Mouse (Mus musculus) embryo, embryonic 11 days (tissue): ENCODE results near the gene Atf3.

Experiments used
- DNase-seq: peaks from one replicate; pipeline ENCODE4 v3.0.0-alpha.2; 2015

Atf3 gene

DNA sequence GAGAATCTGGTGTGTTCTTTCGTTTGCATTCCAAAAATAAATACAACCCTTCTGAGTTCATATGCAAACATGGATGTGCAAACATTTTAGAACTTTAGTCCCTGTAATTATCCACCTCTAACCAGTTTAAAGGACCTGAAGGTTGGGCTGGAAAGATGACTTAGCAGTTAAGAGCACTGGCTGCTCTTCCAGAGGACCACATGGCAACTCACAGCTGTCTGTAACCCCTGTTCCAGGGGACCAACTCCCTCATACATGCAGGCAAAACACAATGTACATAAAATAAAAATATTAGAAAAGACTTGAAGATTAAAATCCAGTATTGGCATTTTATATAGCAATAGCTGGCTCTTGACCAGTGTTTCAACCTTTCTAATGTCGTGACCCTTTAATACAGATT is 7.9 kb upstream of the Atf3 start:
- no peak for DNase-seq

DNA sequence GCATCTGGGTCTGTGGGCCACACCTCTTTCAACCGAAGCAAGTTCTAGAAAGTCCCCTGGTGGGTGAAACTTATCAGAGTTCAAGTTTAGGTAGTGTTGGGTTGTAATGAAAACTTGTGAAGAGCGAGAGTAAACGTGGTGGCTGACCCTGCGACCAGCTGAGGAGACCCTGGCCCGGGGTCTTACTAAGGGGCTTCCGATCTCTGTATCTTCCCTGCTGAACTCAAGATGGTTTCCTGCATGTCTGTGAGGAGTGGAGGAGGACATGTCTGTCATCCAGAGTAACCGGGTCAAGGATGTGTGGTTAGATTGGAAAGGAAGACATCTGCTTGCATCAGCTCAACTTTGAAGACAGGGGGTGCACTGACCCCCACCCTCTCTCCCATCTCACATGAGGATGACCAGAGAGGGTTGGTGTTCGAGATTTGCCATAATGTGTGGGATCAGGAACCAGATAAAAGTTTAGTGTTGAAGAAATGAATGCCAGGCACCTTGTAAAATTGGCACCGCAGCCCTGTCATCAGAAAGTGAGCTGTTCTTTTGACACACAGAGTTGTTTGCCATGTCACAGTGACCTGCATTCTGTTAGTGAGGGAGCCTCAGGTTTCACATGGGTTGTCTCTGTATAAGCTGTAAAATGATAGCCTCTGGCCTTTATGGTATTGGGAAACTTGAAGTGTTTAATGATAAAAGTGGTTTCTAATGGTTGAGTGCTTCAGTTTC is 7.3 kb upstream of the Atf3 start:
- DNase-seq, result peak; percentile 3

DNA sequence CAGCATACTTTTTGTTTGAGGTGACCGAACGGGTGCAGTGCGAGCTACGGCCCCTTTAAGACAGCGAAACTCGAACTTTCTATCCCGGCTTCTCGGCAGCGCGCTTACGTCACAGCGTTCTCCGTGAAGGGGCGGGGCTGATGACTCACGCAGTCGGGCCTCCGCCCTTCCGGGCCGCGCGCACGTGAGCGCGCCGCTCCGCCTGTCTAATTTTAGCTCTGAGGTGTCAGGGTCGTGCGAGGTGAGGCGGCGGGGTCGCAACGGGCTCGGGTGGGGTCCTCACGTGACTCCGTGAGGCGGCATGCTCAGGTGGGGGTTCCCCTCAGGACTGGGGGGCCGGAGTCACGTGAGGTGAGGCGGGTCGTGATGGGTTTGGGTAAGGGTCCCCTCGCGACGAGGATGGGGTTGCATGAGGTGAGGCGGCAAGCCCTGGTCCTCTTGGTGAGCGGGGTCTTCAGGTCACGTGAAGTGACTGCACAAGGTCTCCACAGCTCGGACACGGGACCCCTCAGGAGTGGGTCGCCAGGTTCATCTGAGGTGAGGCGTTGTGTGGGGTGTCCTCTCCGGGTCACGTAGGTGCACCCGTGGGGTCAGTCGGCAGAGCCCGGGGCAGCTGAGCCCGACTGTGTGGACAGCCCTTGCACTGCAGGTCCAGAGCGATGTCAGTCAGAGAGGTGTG is 6.6 kb upstream of the Atf3 start:
- DNase-seq, result peak; percentile 96

DNA sequence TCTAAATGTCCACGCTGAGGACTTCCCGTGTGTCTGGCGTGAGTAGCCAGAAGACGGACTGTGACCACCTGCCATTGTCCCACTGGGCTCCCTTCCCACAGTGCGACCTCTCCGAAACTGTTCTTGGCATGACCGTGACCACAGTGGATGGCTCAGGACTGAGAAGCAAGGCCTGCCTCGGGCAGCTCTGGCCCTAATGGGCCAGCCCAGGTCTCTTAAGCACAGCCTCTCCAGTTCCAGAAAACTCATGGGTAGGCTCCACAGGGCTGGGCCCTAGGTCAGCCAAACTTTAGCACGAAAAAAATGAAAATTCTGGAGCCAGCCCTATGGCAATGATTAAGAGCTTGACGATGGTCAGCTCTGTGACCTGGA is 6.1 kb upstream of the Atf3 start:
- no peak for DNase-seq

DNA sequence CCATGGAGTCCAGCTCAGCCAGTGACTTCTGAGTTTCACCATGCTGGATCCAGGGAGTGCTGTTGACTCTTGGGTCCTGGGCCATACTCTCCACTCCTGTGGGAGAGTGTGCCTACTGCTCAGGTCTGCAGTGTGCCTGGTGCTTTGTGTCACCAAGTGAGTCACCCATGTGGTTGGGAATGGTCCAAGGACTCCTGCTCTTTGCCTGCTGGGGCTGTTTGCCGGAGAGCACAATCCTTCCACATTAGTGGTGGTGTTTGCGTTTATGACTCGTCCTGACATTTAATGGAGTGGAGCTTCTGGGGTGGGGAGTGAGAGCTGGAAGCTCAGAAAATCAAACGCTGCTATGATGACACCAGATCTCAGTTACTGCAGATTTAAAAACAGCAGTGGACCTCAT is 4.2 kb upstream of the Atf3 start:
- no peak for DNase-seq

DNA sequence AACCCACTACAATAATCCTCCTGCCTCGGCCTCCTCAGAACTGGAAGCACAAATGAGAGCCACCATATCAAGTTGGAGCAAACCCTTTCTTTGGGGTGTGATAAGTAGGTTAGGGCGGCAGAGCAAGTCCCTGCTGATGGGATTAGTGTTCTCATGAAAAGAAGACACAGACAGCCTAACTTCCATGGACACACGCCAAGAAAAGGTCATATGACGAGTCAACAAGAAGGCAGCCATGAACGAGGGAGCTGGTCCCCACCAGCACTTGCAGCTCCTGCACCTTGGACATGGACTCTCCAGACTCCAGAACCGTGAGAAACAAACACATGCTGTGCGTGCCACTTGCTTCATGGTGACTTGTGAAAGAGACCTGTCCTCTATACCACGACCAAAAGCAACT is 2.7 kb upstream of the Atf3 start:
- DNase-seq, result no peak

DNA sequence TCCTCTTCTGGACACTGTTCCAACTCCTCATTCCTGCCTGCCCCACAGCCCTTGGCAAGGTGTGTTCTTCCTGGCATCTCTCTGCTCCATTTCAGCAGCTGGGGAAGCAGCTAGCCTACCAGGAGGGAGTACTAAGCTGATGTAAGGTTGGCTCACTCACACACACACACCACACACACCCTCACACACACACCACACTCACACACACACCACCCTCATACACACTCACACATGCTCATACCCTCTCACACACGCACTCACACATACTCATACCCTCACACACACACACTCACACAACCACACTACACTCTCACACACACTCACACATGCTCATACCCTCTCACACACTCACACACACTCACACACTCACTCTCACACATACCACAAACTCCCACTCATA is 1.9 kb upstream of the Atf3 start:
- no peak for DNase-seq

DNA sequence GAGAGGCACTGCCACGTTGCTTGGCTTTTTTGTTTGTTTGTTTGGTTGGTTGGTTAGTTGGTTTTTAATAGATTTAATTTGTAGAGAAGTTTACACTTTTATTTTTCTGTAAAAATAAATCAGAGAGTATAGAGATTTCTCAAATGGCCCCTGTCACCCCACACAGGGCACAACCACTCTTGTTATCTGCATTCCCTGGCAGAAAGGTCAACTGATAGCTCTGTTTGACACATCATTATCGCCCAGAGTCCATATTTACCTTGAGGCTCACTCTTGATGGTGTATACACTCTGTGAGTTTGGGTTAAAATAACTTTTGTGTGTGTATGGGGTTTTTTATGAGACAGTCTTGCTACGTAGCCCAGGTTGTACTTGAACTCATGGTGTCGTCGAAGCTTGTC is 744 bp upstream of the Atf3 start:
- DNase-seq, result no peak

DNA sequence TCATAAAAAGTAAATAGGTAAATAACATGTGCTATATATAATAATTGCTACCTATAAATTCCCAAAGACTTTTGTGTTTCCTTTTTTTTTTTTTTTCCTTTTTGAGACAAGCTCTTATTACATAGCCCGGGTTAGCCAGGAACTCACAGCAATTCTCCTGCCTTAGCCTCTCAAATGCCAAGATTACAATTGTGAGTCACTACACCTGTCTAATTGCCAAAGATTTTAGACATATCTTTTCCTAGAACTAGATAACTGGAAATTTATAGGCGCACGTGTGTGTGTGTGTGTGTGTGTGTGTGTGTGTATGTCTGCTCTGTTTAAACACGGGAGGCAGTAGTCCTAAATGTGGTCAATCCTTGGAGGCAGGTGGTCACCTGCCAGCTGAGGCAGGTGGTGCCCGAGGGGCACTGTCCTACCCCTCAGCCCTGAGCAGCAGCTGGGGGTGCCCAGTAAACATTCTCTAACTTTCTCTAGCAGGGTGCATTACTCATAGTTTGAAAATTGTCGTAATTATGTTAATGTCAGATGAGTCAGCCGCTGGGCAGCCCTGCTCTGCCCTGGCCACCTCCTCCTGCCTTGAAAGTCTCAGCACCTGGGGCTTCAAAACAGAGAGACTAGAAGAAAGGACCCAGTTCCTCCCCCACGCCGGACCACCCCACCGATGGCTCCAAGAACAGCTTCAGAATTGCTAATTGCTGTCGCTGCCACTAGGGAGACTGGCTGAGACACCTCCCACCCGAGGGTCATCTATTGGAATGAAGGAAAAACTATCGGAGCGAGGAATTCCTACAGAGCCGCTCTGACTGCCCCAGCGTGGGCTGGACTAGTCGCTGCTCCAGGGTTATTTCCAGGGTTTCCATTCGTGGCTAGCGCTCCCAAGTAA is 1.8 kb downstream of the Atf3 start:
- peak; percentile 24 for DNase-seq

DNA sequence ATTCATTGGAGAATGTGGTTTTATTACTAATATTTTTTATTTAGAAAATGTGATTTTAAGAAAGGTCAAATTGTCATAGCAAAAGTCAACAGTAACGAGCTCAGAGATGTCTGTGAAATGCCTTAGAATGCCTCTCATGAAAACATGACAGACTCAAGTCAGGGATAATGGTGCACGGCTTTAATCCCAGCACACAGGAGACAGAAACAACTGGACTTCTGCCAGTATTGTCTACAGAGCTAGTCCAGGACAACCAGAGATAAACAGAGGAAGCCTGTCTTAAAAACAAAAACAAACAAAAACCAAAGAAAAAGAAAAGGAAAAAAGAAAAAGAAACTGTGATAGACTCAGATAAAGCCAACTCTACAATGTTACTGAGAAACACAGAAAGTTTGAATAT is 6.7 kb downstream of the Atf3 start:
- DNase-seq, result no peak

DNA sequence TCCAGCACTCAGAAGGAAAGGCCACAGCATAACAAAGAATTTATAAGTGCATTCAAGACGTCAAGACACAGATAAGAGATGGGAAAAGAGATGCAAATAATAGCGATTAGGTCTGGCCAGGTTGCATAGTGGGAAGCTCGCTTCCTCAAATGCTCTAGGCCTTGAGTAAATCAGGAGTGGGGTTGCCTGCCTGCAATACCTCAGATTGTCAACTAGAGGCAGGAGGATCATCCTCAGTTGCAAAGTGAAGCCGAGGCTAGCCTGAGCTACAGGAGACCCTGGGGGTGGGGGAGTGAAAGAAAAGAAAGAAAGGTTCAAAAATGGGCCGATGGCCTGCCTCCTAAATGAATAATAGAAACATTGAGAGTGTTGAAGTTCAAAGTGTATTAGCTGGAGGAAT is 12.0 kb downstream of the Atf3 start:
- DNase-seq, result no peak

DNA sequence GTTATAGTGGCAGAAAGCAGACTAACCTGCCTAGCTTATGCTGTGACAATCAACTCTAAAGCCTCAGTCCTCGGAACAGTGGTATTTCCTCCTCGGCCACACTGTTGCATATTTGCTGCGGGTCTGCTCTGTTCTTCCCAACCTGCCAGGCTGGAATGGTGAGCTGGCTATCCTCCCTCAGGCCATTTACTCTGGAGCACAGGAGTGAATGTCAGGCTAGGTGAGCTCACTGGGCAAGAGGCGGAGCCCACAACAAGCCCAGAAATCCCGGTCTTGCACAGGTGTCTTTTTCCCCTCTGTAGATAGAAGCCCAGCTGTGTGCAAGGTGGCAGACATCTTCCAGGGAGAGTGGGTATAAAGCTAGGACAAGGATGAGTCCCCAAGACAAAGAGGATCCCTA is 13.0 kb downstream of the Atf3 start:
- DNase-seq, result no peak

DNA sequence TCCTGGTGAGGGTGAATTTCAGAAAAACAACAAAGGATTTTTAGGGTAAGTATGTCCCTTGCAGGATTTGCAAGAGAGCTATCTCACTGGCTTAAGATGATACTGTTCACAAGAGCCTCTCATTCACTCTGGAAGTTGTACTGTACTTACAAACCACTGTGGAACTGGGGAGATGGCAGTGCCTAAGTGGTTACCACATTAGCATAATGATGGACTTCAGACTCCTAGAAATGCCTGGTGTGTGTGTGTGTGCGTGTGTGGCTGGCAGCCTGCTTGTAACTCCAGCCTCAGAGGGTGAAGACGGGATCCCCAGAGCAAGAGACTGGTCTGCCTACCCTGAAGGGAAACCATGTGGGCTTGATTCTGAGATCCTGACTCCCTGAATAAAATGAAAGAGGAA is 14.3 kb downstream of the Atf3 start:
- no peak for DNase-seq

DNA sequence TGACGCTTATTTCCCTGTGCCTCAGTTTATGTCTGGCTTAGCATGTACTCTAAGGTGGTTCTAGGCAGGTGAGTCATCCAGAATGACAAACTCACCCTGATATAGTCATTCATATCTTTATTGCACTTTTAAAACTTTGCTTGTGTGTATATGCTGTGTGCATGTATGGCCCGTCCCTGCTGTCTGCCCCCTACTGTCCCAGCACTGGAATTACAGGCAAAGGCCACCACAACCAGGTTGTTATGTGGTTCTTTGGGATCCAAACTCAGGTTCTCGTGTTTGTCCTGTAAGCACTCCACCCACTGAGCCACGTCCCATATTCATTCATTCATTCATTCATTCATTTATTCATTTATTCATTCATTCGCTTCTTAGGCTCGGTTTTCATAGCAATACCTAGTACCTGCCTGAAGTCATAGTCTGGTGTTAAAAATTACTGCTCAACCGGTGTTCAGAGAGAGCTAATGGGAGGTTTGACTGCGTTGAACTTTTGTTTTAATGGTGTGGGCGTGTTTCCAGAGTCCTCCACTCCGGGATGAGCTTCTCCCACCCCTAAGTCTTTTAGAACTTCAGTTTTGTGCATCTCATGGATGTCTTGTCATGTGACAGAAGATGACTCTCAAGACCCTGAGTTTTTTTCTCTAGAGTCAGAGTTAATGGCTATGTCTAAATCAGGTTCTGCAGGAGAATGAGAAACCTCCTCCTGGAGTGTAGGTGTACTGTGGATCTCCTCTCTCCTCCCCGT is 15.5 kb downstream of the Atf3 start:
- no peak for DNase-seq

DNA sequence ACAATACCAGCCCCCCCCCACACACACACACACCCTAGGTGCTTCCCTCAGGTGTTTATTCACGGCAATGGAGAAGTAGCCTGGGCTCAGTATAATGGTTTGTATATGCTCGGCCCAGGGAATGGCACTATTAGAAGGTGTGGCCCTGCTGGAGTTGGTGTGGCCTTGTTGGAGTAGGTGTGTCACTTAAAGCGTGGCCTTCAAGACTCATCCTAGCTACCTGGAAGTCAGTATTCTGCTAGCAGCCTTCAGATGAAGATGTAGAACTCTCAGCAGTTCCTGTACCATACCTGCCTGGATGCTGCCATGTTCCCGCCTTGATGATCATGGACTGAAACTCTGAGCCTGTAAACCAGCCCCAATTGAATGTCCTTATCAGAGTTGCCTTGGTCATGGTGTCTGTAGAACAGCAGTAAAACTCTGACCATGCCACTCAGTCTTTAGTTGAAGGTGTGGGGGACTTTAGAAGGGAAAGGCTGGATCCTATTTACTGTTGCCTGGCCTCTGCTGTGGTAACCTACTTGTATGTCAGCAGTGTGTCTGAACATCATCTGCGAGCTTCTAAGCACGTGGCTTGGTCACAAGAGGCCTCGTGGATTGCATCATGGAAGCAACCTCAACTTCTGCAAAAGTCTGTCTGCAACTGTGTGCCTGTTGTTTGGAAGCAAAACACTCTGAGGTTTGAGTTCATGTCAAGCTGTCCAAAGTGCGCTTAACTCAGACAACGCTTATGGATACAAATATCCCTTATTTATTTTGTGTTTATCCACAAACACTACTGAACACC is 16.8 kb downstream of the Atf3 start:
- DNase-seq, result no peak

DNA sequence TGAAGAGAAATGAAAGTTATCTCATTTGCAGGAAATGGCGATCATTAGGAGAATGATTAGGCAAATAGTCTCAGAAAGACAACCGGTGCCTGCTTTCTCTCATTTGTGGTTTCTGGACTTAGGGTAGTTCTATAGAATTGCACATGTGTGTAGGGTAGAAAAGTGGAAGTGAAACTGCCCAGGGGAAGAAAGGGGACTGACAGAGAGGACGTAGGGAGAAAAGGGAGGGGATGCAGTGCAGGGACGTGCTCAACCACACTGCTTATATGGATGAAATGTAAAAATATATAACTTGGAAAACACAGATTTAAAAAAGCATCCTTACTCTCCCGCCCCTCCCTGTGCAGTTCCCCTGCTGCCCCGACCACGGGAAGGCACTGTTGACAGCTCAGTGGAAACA is 19.9 kb downstream of the Atf3 start:
- DNase-seq, result no peak

DNA sequence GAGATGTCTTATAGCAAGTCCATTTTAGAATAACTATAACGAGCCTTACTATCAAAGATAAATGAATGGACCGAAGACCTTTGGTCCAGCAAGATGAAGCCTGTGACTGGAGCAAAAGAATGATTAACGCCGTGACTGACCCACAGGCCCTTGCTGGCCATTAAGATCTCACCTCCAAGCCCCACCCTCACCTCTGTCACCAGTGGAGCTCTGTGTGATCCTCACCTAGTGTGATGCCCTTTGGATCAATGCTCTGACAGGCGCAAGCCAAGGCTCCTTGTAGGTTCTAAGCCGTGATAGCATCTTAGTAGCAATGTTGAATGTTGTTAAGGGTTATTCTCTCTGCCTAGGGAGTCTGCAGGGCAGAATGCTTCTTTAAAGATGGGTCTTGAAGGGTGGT is 21.8 kb downstream of the Atf3 start:
- DNase-seq, result no peak

DNA sequence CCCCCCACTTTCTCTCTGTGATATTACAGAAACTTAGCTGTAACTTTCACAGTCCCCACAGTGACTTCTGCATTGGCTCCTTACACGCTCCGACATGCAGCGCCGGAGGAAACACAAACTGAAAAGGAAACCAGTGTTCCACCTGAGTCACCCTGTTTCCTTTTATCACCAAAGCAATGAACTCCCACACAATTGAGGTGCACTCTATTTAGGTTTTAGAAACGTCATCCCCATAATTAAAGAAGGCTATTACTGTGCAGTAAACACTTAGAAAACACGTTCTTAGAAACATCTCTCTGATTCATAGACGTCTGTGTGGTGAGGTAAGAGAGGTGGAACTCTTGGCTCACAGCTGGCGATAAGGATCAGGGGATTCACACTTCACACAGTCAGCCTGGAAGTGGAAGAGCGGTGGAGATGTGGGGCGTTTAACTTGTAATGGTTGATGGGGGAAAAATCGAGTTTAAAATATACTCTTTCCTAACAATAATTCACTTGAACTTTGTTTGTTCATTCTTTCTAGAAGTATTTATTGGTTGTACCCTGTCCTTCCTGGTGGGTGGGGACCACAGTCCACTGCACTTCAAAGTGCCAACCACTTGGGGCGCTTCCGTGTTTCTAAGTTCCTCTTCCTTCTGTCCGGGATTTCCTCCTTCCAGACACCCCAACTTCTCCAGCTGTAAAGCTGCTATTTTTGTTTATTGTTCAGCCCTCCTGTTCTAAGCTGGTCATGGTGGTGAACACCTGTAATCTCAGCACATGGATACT is 24.0 kb downstream of the Atf3 start:
- peak; percentile 44 for DNase-seq

DNA sequence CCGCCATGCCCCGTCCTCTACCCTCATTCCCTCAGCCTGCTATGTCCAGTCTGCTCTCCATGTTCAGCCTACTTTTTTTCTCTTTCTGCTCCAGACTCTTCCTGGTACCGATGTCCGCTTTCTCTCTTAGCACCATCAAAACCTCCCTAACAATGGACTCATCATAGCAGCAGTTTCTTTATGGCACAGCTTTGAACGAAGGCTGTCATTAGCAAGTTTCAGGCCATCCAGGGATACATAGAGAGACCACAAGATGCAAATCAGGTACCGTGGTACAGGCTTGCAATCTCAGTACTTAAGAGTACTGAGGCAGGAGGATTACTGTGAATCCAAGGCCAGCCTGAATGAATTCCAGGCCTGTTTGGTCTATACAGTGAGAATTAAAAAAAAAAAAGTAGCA is 25.1 kb downstream of the Atf3 start:
- DNase-seq, result no peak

DNA sequence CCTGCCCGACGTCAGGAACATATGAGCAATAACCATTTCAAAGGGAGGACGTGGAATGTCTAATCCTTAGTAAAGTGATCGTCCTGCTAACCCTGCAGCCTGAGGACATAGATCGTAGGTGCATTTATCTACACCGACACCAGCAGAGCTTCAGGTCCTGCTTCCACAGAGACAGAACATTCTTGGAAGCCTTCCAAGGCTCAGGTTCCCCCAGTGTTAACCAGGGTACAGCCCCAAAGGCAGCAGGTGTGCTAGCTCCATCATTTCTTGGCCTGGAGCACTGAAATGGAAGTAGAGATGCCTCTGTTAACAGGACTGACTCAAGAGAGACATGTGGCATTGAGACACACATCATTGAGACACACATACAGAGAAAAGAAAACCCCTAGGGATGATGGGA is 25.6 kb downstream of the Atf3 start:
- DNase-seq, result no peak

DNA sequence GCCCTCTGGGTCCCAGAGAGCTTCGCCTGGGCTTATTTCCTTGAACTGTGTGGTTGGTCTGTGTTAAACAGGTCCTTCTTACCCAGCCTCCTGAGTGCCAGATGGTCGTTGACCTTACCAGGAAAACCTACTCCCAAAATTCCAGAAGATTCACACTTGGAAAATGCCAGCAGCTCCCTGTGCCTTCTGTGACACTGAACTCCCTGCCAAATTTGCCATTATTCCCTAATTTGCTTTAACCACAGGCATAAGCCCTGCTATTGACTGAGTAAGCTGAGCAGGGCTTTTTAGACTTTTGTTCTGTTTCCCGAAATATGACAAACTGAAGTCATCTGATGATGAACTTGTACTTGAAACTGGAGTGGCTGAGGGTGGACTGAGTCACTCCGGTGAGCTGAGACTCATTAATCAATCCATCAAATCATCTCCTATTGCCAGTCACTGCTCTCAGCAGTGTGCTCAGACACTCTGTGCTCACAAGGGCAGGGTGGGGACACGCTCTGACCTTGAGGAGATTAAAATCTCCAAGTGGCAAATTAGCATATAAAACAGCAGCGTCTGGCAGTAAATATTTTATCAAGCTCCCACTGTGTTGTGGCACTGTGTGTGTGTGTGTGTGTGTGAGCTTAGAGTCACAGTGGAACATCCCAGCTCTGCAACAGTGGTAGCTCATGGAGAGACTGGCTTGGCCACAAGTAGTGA is 28.0 kb downstream of the Atf3 start:
- DNase-seq, result no peak
